Mouse (Mus musculus) ovary, postnatal 14 days (tissue): ENCODE measurements around the gene Olfr8.
"Not testable (repeated sequence)": the region's sequence is repeated elsewhere in the genome, so short reads cannot be mapped to it uniquely, and the experiment has no call there.

Experiments used
- DNase-seq: peaks from one replicate; pipeline ENCODE4 v3.0.0; 2022; ENCODE audit warnings: low spot score

The Olfr8 gene

GRCm38 (mm10) chr10:78950336-78950735, at the start of gene Olfr8:
Gene Olfr8 (plus strand): TSS chr10:78950636.
- not testable (repeated sequence) for DNase-seq

- not testable (repeated sequence) for DNase-seq
Observed at GRCm38 (mm10) chr10:78912871-78913270, 37.6 kb upstream of the Olfr8 start, which contains the start of gene Olfr1354. Gene Olfr1354 (plus strand): TSS chr10:78913171.

GRCm38 (mm10) chr10:78963009-78963408, 12.6 kb downstream of the Olfr8 start, which contains the start of gene Olfr1353:
Gene Olfr1353 (plus strand): TSS chr10:78963309.
- DNase-seq, result not testable (repeated sequence)

GRCm38 (mm10) chr10:78980750-78981149, 30.3 kb downstream of the Olfr8 start, which contains the start of gene Olfr1352:
Gene Olfr1352 (plus strand): TSS chr10:78981050.
- DNase-seq, result no peak
